Mouse (Mus musculus) olfactory bulb, adult 2 months (tissue): ENCODE results near the gene Fbxw10.

Source experiments
- CTCF ChIP-seq: fragments of 200-500 bp; IDR thresholded peaks from 2 replicates; pipeline ENCODE4 v1.5.1; 2012; ENCODE audit warnings: low read depth, mild to moderate bottlenecking, low read length, moderate library complexity; ENCODE audit not compliant: insufficient read depth
- POLR2A ChIP-seq: fragments of 200-500 bp; IDR thresholded peaks from 2 replicates; pipeline ENCODE4 v1.6.1; 2012; ENCODE audit warnings: mild to moderate bottlenecking, low read depth, low read length, moderate library complexity; ENCODE audit not compliant: insufficient read depth

- TF ChIP-seq CTCF (no peak), POLR2A (no peak)
Observed at GRCm38 (mm10) chr11:62845730-62846129, 1.1 kb upstream of the Fbxw10 start.
